In genomic region chr9:103709694-103710093, GRCm38 (mm10) we compare ENCODE assay signal across 13 mouse cellular contexts. TPM values are rescaled to one million over a fixed set of nuclear protein-coding genes. Genes with fewer than 3 reads are reported as not detected.
DNase-seq lines count a peak whose midpoint lies in the region; ATAC-seq lines count a peak whose summit lies in the region.
"Had no signal": no experiment of that assay in that cellular context is flagged by ENCODE, and none has a peak within 500 bp of the region (broad histone marks: within the 10 kb centered on the region; RNA-seq: fewer than 3 reads in every experiment).

No protein-coding gene starts in this region.

- intact Hi-C loops in left cerebral cortex, postnatal 4 days (cut with DNase I): no loop called here
- intact Hi-C loops in left cerebral cortex, postnatal 10 days (cut with DNase I): no loop called here

- DNase-seq in frontal cortex, postnatal 14 days (ENCODE audit: low spot score in 2 of 2): no peak
- peak; percentile 31 for DNase-seq in left cerebral cortex, postnatal 4 days
- DNase-seq in left cerebral cortex, postnatal 10 days (ENCODE audit: extremely low spot score in 1 of 2, low spot score in 2 of 2): no peak
- peak; percentile 78 for DNase-seq in brain, adult 2 months (ENCODE audit: low read depth, low spot score)
- peak; percentile 13 for DNase-seq in lung, postnatal 36 days
- no peak for DNase-seq in urinary bladder, postnatal 25 days (ENCODE audit: low spot score)
- DNase-seq: adrenal gland, adult 8-10 months; midbrain, embryonic 14.5 days had no signal

- ATAC-seq in frontal cortex, adult (ENCODE audit: low TSS enrichment): peak; percentile 57; the same call in 1 of the 2 replicates
- ATAC-seq: forebrain, embryonic 14.5 days had no signal

RNA-seq across cellular contexts. Expression of gene Tmem108, which starts 51.9 kb away (rescaled TPM):
- 10 to 100 TPM; 58.4 to 59.7 TPM for total RNA-seq in left cerebral cortex, postnatal 4 days (2021)
- total RNA-seq in left cerebral cortex, postnatal 10 days (2021): 10 to 100 TPM; 41.6 to 43.7 TPM
- total RNA-seq: common myeloid progenitor, adult 5-6 weeks; gastrocnemius, adult 8-10 months; MEL had no signal

Comparison
In these comparisons a context has a peak if more than half of its experiments do, and no peak if none do; other contexts are left out.
1. DNase-seq: peak in left cerebral cortex, postnatal 4 days (single experiment), brain, adult 2 months (single experiment) and lung, postnatal 36 days (single experiment); none in frontal cortex, postnatal 14 days (0 of 2), left cerebral cortex, postnatal 10 days (0 of 2) and urinary bladder, postnatal 25 days (single experiment).